Mouse (Mus musculus): ENCODE data around the gene Dupd1.

DNA sequence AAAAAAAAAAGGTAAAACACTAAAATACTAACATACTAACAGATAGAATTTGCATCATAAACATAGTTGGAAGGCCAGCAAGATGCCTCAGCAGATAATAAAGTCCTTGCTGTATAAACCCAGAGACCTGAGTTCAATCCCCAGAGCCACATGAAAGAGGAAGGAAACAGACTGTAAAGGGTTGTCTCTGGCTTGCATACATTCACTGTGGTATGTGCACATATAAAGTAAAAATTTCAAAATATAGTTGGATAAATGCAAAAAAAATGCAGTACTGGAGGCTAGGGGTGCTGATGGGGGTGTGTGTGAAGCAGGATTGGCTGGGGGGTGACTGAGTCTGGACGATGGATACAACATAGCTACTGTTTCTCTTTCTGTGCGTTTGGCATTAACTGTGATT is 8.9 kb downstream of the Dupd1 start:
- TF ChIP-seq CTCF (IDR thresholded peaks at IDR 0.05; ENCODE audit: low read depth, low read length) (no peak), POLR2A (IDR thresholded peaks at IDR 0.05; ENCODE audit: insufficient read depth, low read length) (no peak), EP300 (IDR thresholded peaks at IDR 0.05; ENCODE audit: insufficient read depth, low read depth, low read length) (no peak)

All from ES-Bruce4 (cell line).